Mouse (Mus musculus): ENCODE data around the gene Shisal1.

- TF ChIP-seq POLR2A (IDR thresholded peaks at IDR 0.05; ENCODE audit: low read depth, low read length) (no peak), CTCF (IDR thresholded peaks at IDR 0.05; ENCODE audit: extremely low read depth, insufficient read length, insufficient replicate concordance, low read depth, low read length) (no peak)
Observed at GRCm38 (mm10) chr15:84467761-84468160, 20.9 kb upstream of the Shisal1 start.

Data from small intestine, adult 2 months (tissue).